Mouse (Mus musculus) layer of hippocampus, adult 2 months (tissue): ENCODE measurements around the gene Thpo. TPM values are rescaled to one million over a fixed set of nuclear protein-coding genes. Genes with fewer than 3 reads are reported as not detected.

ENCODE experiments used
- DNase-seq, 2 experiments: peaks; one replicate each; pipeline ENCODE4 v3.0.0; 2022; ENCODE audit warnings: low spot score in 2 of 2
- H3K27ac ChIP-seq: fragments of 200-600 bp; 2 replicates; pipeline ENCODE4 v1.8.1; 2022
- H3K4me3 ChIP-seq: fragments of 200-600 bp; 2 replicates; pipeline ENCODE4 v1.8.1; 2022; ENCODE audit warnings: mild to moderate bottlenecking
- CTCF ChIP-seq: fragments of 200-600 bp; conservative IDR thresholded peaks from 2 replicates; pipeline ENCODE4 v1.8.1; 2022; ENCODE audit warnings: antibody characterized with exemption, mild to moderate bottlenecking, moderate library complexity
- total RNA-seq, 2 experiments: library from RNA; stranded (reverse); gene quantifications; 2 replicates each; pipeline ENCODE4 v1.2.3; 2021

Gene Thpo
- total RNA-seq, 2 experiments from 2014 or later: 12.5 to 16.2 TPM

- H3K4me3 ChIP-seq: peak within 1 kb of the TSS; percentile 74
- peak; percentile 96 to 98 for DNase-seq
- TF ChIP-seq CTCF: peak; percentile 87
- H3K27ac ChIP-seq: peak within 1 kb of the TSS; percentile 94
Measured at GRCm38 (mm10) chr16:20717181-20717977, 16.9 kb downstream of the Thpo start, which contains the start of the genes Polr2h and Clcn2. Polr2h (plus strand) TSS chr16:20717665. Clcn2 (minus strand) TSS chr16:20717746.

GRCm38 (mm10) chr16:20716841-20717180 is 17.5 kb downstream of the Thpo start:
- H3K4me3 ChIP-seq: peak overlapping the region; percentile 74
- H3K27ac ChIP-seq: peak overlapping the region; percentile 94
- no peak for DNase-seq
- no peak for TF ChIP-seq CTCF

DNA sequence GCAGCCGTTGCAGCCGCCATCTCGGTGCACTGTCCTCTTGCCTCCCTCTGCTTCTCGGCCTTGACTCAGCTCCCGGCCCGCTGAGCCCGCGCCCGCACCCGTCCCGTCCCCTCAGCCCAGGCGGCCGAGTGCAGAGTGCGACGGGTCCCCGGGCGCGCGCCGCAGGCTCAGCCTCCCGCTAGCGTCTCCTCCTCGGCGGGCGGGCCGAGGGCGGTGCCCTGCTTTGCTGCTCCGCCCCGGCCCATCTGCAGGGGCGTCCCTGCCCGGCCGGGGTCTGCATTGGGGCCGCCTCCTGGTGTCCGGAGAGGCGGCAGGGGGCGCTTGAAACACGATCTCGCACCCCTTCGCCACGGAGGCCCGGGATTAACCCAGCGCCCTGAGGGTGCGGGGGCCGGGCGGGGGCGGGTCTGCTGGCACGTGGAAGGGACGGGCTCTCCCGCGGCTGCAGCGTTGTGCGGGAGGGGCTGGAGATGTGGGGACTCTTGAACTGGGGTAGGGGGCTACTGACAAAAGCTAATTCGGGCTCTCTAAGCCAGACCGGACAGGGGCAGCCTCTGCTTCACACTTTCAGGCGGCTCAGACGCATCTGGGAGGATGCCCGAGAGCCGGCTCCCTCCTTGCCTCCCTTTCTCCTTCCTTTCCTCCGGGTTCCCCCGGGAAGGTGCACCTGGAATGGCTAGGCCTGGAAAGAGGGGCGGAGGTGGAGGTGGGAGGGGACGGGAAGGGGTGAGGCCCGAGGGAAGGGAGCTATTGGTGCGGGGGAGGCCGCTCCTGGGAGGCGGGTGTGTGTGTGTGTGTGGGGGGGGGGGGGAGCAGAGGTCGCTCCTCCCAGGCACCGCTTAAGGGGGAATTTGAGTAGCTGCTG is 18.1 kb downstream of the Thpo start:
- peak; percentile 63 for TF ChIP-seq CTCF
- H3K4me3 ChIP-seq: peak overlapping the region; percentile 74
- peak; percentile 79 to 80 for DNase-seq
- H3K27ac ChIP-seq: peak overlapping the region; percentile 94

- Histone ChIP-seq H3K27ac (peak overlapping the region; percentile 94), H3K4me3 (peak overlapping the region; percentile 74)
- no peak for DNase-seq
- TF ChIP-seq CTCF: no peak
Measured at GRCm38 (mm10) chr16:20715566-20715965, 18.7 kb downstream of the Thpo start.

DNA sequence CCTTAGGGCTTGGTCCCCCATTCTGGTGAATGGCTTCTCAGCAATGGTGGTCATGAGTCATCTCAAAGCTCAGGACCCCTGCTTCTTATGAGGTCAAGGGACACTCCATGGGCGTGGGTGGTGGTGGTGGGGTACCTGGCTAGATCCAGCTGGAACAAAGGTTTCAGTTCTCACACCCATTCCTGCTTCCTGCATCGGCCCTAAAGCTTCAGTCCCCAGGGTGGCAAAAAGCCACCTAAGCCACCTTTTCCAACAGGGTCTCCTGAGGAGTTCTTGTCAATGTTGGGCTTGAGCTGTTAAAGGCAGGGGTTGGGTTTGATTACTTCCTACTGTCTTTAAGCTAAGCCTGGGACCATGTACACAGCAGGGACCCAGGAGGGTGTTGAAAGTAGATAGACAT is 19.1 kb downstream of the Thpo start:
- peak overlapping the region; percentile 94 for H3K27ac ChIP-seq
- no peak for DNase-seq

GRCm38 (mm10) chr16:20714307-20715080 is 19.8 kb downstream of the Thpo start:
- H3K27ac ChIP-seq: peak overlapping the region; percentile 94
- TF ChIP-seq CTCF: no peak
- peak overlapping the region; percentile 74 for H3K4me3 ChIP-seq
- no peak for DNase-seq

More for the DNA sequence above, 19.1 kb downstream of the Thpo start:
- no peak for TF ChIP-seq CTCF
- H3K4me3 ChIP-seq: peak overlapping the region; percentile 74

DNA sequence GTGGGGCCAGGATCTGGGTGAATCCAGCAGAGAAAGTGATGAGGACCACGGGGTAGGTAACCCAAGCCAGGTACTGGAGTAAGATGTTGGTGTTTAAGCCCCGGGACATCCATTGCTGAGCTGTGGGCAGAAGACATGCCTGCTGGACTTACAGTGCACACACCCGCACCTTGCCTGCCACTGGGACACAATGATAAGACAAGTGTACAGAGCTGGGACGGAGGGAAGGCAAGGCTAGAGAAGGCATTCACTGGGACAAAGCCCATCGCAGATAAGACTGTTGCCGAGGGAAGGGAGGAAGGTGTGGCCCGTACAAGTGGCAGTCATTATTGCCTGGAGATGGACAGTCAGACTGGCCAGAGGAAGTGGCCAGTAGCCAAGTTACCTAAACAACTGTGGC is 21.4 kb downstream of the Thpo start:
- H3K27ac ChIP-seq: peak overlapping the region; percentile 71; the same call in 1 of the 2 replicates
- DNase-seq: no peak
- no peak for TF ChIP-seq CTCF
- H3K4me3 ChIP-seq: peak overlapping the region; percentile 15; the same call in 1 of the 2 replicates

DNA sequence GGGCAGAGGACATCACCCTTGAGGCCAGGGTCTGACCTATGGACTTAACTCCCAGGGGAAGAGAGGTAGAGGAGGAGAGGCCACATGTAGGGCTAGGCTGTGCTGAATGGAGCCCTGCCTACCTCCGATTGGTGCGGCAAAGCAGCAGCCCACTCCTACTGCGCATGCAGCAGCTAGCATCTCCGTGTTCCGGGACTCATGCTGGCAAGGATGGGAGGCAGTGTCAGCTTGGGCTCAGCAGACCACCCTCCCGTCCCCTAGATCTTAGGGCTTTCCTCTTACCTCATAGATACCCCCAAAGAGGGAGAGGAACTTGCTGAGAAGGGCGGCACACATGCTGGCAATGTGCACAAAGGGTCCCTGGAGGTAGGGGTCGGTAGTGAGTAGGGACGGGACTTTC is 22.1 kb downstream of the Thpo start:
- no peak for DNase-seq
- peak overlapping the region; percentile 71; the same call in 1 of the 2 replicates for H3K27ac ChIP-seq
- H3K4me3 ChIP-seq: no peak overlapping the region
- peak; percentile 48 for TF ChIP-seq CTCF

DNA sequence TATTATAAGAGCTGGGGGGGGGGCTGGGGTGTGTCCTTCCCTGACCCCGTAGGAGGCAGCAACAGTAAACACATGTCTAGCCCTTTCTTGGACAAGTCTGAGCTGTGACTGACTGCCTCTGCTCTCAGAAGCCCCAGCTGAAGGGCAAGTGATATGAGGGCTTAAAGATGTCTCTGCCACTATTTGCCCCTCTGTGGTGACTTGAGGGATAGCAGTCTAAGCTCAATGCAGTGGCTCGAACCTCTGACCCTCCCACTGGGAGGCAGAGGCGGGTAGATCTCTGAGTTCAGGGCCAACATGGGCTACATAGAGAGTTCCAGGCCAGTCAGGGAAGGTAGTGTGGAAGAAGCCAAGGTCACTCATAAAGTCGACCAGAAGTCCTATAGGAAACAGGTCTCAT is 23.5 kb downstream of the Thpo start:
- no peak overlapping the region for H3K27ac ChIP-seq
- no peak for DNase-seq
- H3K4me3 ChIP-seq: no peak overlapping the region
- peak; percentile 69 for TF ChIP-seq CTCF

GRCm38 (mm10) chr16:20710370-20710769 is 23.9 kb downstream of the Thpo start:
- TF ChIP-seq CTCF: no peak
- DNase-seq: no peak
- Histone ChIP-seq H3K27ac (no peak overlapping the region), H3K4me3 (no peak overlapping the region)

- Histone ChIP-seq H3K27ac (0 out of 2 replicates have a peak overlapping the region, but pooled peaks have one; percentile 20), H3K4me3 (no peak overlapping the region)
- no peak for DNase-seq
- TF ChIP-seq CTCF: peak; percentile 86
Measured at GRCm38 (mm10) chr16:20708939-20709734, 25.2 kb downstream of the Thpo start.
